Mouse (Mus musculus) MEL (cell line): ENCODE measurements around the gene Hoxd10.

Source experiments
- HCFC1 ChIP-seq: IDR thresholded peaks from 2 replicates; pipeline ENCODE4 v1.6.1; 2012; ENCODE audit warnings: low read depth, mild to moderate bottlenecking, inconsistent platforms, low read length, improper control_type of control experiment, moderate library complexity
- POLR2A ChIP-seq, 2 experiments: IDR thresholded peaks; 2 replicates each; pipeline ENCODE4 v1.6.1; 2011 to 2012; ENCODE audit warnings: low read length in 2 of 2, mild to moderate bottlenecking in 2 of 2, control low read depth in 1 of 2, improper control_type of control experiment in 1 of 2, low read depth in 1 of 2, moderate library complexity in 1 of 2; ENCODE audit not compliant: control insufficient read depth in 1 of 2, insufficient read depth in 1 of 2, poor library complexity in 1 of 2

DNA sequence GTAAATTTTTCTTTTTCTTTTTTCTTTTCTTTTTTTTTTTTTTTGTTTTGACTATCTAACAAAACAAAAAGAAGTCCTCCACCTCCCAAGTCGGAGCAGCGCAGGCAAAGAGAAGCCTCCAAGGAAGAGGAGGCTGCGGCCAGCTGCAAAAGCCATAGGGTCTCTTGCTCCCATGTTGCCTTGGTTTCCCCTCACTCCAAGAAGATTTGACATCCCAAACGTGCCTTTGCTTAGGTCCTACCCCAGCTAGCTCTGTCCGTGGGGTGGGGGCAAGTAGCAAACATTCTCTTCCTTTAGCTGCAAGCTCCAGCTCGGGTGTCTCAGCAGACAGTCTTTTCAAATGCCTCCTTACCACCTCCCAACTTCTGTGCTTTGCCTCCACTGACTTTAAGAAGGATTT is 42.0 kb downstream of the Hoxd10 start:
- TF ChIP-seq POLR2A (IDR thresholded peaks at IDR 0.05; ENCODE audit: control insufficient read depth in 1 of 2, insufficient read depth in 1 of 2, low read depth in 1 of 2, low read length in 2 of 2, poor library complexity in 1 of 2) (no peak), HCFC1 (no peak)
